Mouse (Mus musculus) cerebellum, adult 11 months (tissue): ENCODE results near the gene Pafah1b2.

ENCODE experiments used
- DNase-seq: peaks from one replicate; pipeline ENCODE4 v3.0.0; 2022

The Pafah1b2 gene

DNA sequence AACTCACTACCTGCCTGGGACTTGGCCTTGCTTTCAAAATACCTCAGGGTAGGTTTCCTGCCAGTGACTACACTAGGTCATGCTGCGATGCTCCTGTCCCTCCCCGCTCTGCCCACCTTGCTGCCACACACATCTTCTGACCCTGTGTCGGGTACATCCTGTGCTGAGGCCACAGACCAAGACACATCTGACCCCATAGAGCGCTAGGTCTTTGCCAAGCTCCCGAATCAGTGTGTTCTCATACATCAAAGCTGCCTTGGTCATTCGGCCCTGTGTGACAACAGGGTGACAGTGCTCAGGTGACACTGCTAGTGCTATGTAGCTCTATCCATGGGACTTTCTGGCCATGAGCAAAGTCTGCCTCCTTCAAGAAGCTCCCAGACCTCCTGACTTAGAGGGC lies 72.7 kb downstream of the Pafah1b2 start:
- no peak for DNase-seq

- no peak for DNase-seq
Observed at GRCm38 (mm10) chr9:45938952-45939637, 73.4 kb downstream of the Pafah1b2 start.

- DNase-seq: no peak
Observed at GRCm38 (mm10) chr9:45938088-45938487, 74.4 kb downstream of the Pafah1b2 start.

DNA sequence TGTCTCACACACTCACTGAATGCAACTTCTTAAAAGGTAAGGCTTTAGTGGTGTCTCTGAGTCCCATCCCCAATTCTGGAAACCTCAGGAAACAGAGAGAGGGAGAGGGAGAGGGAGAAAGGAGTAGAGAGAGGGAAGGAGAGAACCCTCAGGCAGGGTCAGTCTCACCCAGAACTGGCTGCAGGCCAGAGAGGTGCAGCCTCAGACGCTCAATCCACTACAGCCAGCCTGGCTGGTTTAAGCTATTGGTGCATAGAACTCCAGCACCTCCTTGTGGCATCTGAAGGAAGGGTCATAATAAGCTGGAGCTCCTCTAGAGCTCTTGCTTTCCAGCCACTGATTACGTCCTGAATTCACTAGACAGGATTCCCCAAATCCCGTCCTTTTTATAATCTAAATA lies 75.6 kb downstream of the Pafah1b2 start:
- DNase-seq: peak; percentile 50

GRCm38 (mm10) chr9:45935628-45936210 lies 76.8 kb downstream of the Pafah1b2 start, which contains the start of gene Tagln:
Gene Tagln, minus strand, starts transcription at chr9:45936058.
- DNase-seq: no peak

- no peak for DNase-seq
Observed at GRCm38 (mm10) chr9:45932571-45933415, 79.7 kb downstream of the Pafah1b2 start.

DNA sequence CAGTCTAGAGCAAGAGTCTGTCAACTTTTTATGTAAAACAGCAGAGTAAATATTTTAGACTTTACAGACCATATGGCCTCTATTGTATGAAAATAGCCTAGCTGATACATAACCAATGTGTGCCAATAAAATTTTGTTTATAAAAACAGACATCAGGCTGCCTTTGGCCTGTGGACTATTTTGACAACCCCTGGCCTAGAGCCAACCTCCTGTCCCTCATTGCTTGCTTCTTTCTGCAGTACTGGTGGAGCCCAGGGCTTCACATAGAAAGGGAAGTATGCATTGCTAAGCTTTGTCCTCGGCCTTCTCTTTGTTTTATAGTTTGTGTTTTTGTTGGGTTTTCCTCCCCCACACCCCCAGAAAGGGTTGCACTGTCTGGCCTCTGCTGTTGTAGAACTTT lies 80.5 kb downstream of the Pafah1b2 start:
- DNase-seq: no peak

DNA sequence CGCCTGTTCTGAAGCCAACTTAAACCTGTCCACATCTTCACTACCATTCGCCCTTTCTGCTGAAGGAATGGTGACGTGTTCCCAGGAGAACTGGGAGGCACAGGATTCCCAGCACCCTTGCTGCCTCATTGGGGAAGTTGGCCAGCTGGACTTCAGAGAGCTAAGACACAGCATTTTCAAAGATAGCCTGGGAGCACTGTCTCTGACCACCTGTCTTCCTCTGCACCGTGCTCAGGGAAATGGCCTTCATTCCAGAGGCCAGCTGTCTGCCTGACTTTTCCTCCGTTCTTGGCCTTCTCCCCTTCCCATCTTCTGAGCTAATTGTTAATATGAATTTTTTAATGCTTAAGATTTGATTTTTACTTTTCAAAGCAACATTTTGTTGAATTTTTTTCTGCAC lies 83.2 kb downstream of the Pafah1b2 start:
- no peak for DNase-seq

DNA sequence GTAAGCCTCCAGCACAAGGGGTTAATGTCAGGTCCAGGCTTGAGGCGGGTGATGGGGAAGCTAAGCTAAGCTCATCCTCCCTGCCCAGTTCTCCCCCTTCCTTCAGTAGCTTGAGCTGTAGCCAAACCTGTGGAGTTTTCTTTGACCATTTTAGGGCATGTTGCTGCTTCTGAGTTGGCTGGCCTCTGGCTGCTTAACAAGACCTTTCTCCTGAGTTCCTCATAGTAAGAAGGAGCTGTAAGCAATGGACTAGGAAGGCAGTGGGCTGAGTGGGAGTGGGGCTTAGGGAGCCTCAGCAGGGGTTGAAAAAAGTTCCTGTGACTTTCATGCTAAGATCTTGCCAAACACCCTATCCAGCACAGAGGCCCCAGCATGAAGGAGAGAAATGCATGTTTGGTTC lies 92.6 kb downstream of the Pafah1b2 start:
- no peak for DNase-seq

GRCm38 (mm10) chr9:45917041-45917934 lies 95.2 kb downstream of the Pafah1b2 start:
- no peak for DNase-seq

DNA sequence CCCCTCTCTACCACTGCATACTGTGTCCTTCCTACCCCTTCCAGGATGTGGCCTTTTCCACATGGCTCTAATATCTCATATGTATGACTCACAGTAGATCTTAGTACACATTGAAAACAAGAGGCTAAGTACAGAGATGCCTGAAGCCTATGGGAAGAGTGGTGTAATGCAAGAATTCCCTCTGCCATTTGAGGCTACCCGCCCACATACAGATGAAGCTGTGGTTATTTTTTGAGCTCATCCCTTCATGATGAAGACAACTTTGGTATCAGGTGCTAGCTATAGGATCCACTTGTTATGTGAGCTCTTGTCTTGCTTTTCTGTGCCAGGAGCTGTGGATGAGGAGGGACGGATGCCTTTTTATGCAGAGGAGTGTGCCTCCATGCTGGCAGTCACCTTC lies 96.8 kb downstream of the Pafah1b2 start:
- DNase-seq: no peak
